Mouse (Mus musculus): ENCODE measurements around the gene Grm4.

Gene Grm4

GRCm38 (mm10) chr17:27521303-27521702 lies at the start of gene Grm4:
Gene Grm4 (minus strand): TSS chr17:27521403.
- no peak for DNase-seq (ENCODE audit: low spot score in 2 of 2)

GRCm38 (mm10) chr17:27568228-27568627 lies 47.0 kb upstream of the Grm4 start:
- no peak for DNase-seq (ENCODE audit: low spot score in 2 of 2)

- no peak for DNase-seq (ENCODE audit: low spot score in 2 of 2)
These were observed 44.7 kb upstream of the Grm4 start for GRCm38 (mm10) chr17:27565942-27566267.

- DNase-seq (ENCODE audit: low spot score in 2 of 2), result peak; percentile 95 to 98
These were observed 44.1 kb upstream of the Grm4 start, which contains the start of gene AI413582 for GRCm38 (mm10) chr17:27565163-27565941. Gene AI413582 (minus strand): TSS chr17:27565756.

GRCm38 (mm10) chr17:27564391-27565162 lies 43.4 kb upstream of the Grm4 start:
- peak; percentile 49 to 53 for DNase-seq (ENCODE audit: low spot score in 2 of 2)

- peak in 1 of 2 experiments; percentile 45 for DNase-seq (ENCODE audit: low spot score in 2 of 2)
These were observed 42.6 kb upstream of the Grm4 start for GRCm38 (mm10) chr17:27563771-27564244.

- no peak for DNase-seq (ENCODE audit: low spot score in 2 of 2)
These were observed 40.8 kb upstream of the Grm4 start for GRCm38 (mm10) chr17:27561809-27562526.

GRCm38 (mm10) chr17:27560926-27561480 lies 39.8 kb upstream of the Grm4 start:
- DNase-seq (ENCODE audit: low spot score in 2 of 2), result no peak

- no peak for DNase-seq (ENCODE audit: low spot score in 2 of 2)
These were observed 38.4 kb upstream of the Grm4 start for GRCm38 (mm10) chr17:27559596-27559995.

GRCm38 (mm10) chr17:27558845-27559244 lies 37.6 kb upstream of the Grm4 start:
- no peak for DNase-seq (ENCODE audit: low spot score in 2 of 2)

GRCm38 (mm10) chr17:27557927-27558661 lies 36.9 kb upstream of the Grm4 start:
- DNase-seq (ENCODE audit: low spot score in 2 of 2), result no peak

GRCm38 (mm10) chr17:27557181-27557926 lies 36.2 kb upstream of the Grm4 start:
- peak; percentile 61 to 78 for DNase-seq (ENCODE audit: low spot score in 2 of 2)

GRCm38 (mm10) chr17:27556315-27557011 lies 35.3 kb upstream of the Grm4 start, which contains the start of gene Hmga1:
Gene Hmga1 (plus strand): TSS chr17:27556497.
- DNase-seq (ENCODE audit: low spot score in 2 of 2), result peak; percentile 87 to 95

- peak; percentile 77 to 89 for DNase-seq (ENCODE audit: low spot score in 2 of 2)
These were observed 34.4 kb upstream of the Grm4 start for GRCm38 (mm10) chr17:27555512-27556172.

- peak; percentile 61 to 79 for DNase-seq (ENCODE audit: low spot score in 2 of 2)
These were observed 33.9 kb upstream of the Grm4 start for GRCm38 (mm10) chr17:27555075-27555511.

GRCm38 (mm10) chr17:27554062-27554960 lies 33.1 kb upstream of the Grm4 start:
- no peak for DNase-seq (ENCODE audit: low spot score in 2 of 2)

GRCm38 (mm10) chr17:27552215-27553201 lies 31.3 kb upstream of the Grm4 start:
- no peak for DNase-seq (ENCODE audit: low spot score in 2 of 2)

Measured in spleen, postnatal 10 days (tissue).